Mouse (Mus musculus) c-Kit-positive CD71-positive TER-119-negative erythroid progenitor cells, embryonic 14.5 days (primary cell): ENCODE measurements around the gene Sash1.

Source experiments
- DNase-seq: peaks from one replicate; pipeline ENCODE4 v3.0.0-alpha.2; 2013; ENCODE audit warnings: low read depth

The Sash1 gene

DNA sequence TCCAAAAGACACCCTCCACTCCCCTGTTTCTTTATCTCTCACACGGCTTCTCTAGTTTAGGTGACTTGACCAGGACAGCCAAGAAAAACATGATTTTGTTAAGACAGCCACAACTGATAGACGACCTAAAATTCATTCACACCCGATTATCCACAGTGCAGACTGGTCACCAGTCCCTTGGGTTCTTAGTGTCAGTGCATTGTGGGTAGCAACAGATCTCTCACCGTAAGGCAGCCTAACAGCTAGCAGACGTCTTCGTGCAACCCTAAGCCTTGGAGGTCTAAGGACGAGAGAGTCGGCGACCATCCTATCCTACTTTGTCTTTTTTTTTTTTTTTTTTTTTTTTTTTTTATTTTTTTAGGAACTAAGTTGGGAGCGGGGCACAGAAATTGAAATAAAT, 34.2 kb downstream of the Sash1 start:
- no peak for DNase-seq

DNA sequence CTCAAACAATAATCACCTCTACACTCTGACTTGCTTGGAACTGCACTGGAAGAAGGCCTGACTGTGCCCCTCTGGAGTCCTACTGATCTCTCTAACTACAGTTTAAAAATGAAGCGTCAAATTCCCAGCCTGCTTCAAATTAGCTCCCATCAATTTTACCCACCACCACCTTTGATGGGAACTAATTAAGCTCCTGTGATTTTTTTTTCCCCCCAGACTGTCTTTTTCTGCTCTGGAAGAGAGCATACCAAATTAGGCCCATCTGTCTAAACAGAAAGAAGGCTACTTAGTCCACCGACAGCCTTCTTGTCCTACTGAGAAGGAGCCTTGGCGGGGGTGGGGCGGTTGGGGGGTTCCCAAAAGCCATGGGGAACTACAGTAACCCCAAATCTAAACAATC, 37.9 kb downstream of the Sash1 start:
- no peak for DNase-seq

DNA sequence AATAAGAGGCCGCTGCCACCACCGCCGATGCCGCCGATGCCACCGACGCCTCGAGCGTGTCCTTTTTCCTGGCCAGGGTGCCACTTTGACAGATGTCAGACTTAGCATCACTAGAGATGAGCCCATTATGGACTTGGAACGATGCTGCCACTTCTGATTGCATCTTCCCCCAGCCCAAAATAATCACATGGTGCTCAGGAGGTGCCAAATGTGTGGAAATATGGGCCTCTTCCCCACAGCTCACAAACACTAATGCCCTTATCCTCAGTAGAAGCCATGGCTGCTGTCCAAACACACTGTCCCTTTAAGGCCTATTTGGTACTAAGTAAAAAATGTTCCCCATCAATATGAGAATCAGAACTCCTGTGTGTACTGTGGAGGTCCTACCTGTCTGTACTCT, 39.6 kb downstream of the Sash1 start:
- DNase-seq = no peak

DNA sequence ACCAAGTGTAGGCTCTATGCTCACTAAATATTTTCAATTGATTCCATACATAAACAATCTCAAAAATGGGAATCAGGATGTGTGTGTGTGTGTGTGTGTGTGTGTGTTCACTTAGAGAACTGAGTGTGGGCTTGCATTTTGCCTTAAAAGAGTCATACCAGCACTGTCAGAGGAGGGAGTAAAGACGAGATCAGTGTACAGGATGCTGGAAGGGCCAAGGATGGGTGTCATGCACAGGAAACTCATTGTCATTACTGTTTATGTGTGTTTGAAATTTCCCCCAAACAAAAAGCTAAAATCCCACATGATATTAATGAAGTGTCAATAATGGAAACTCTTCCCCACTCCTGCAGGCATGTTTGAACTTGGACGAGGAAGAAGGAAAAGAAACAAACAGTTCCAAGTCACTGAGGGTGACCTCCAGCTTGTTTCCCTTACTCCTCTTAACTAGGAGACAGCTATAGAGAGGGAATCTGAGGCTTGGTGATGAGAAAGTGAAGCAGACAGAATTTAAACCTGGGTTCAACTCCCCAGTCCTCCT, 40.6 kb downstream of the Sash1 start:
- DNase-seq = no peak

DNA sequence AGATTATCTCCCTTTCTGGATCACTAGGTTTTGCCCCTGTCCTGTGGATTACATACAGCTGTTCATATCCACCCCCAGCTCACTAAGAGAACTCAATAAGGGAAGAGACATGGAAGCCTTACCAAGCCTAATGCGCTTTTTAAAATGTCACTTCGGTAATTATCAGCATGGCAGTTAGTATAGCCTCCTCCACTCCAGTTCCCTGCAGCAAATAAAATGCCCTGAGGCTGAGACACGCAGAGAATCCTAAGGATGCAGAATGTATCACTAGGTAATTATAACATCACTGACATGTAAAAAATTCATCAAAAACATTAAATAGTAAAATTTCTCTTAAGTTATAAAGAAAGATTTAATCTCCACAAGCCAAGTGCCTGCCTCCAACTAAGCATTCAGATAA, 45.9 kb downstream of the Sash1 start:
- no peak for DNase-seq

DNA sequence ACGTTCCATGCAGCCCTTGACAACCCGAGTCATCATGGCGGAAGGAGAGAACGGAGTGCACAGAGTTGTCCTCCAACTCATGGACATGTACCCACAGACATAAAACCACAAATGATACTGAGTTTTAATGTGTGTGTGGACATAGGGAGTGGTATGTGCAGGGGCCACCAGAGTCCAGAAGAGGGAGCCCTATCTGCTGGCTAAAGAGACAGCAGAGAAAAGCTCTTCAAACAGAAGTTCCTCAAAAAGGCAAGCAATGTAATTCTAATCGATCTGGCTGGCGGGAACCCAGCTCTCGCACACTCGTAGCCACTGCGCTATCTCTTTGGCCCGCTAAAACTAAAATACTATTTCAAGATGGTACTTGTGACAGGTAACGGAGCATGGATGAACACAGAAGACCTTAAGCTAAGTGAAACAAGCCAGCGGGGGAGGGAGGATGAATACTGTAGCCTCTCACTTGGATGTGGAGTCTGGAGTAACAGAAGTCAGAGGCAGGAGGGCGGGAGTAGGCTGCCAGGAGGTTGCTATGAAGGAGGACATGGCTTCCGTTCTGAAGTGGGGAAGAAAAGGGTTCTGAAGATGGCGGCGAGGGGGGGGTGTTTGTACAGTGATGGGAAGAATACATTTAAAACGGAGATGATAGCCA, 51.9 kb downstream of the Sash1 start:
- no peak for DNase-seq

DNA sequence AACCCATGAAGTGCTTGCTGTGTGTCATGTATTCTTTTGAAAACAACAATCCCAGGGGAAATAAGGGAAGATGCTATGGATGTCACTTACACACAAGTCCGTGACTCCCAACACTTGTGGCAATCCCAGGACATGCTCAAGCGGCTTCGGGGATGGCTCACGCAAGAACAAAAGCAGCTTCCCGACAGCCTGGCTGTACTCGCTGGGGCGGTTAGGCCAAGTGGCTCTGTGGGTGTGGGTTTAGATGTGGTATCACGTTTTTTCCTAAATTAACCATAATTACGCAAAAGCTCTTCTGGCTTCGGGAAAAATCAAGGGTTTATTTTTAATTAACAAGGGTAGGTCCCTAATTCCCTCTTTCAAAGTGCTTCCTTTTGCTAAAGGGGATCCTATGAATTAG, 59.6 kb downstream of the Sash1 start:
- no peak for DNase-seq

DNA sequence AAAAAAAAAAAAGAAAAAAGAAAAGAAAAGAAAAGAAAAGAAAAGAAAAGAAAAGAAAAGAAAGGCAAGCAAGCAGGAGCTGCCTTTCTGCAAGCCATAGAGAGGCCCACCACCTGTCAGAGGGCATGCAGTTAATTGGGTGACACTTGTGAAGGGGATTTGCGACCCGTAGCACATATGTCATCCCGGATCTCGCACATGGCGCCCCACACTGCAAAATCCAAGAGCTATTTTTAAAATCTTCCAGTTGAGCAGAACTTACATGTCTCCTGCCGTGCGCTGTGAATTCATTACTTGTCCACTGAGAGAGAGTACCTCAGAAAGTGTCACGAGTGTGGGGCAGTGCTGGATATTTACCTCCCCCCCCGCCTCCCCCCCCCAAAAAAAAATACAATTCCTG, 60.0 kb downstream of the Sash1 start:
- no peak for DNase-seq

DNA sequence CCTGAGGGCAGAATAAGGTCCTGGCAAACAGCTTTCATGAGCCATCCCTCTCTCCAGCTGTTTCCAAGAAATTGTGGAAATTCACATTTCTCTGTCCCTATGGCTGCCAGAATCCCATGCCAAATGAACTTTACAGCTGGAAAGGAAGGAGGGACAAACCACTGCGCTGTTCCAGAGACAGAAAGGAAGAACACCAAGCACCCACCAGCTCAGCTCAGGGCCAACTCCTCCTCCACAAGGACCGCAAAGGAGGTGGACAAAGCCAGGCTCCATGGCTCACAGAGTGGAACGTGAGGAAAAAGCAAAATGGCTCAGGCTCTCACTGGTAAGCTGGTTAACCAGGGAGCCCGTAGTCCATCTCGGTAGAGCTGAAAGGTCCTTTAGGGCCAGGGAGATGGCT, 67.8 kb downstream of the Sash1 start:
- no peak for DNase-seq

DNA sequence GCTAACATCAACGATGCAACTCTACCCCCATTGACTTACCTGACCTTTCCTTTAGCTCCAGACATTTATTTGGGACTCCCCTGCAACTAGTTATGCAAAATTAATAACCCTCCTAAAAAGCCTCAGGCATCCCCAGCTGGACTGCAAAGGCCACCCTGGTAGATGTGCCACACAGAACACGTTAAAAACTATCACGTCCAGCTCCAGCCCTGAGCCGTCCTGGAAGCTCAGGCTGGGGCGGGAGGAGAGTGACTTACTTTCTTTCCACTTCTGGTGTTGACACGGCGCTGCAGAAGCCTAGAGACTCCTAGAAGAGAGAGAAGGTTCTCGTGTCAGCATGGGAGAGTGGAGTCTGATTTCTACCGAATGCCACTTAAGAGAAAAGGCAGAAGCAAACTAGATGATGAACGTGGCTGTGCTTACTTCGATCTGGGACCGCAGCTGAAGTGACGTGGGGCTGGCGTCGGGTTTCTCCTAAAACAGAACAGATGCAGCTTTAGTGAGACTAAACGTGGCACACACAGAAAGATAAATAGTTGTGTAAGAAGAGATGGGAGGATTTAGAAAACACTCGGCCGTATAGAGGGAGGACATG, 71.8 kb downstream of the Sash1 start:
- DNase-seq = no peak

DNA sequence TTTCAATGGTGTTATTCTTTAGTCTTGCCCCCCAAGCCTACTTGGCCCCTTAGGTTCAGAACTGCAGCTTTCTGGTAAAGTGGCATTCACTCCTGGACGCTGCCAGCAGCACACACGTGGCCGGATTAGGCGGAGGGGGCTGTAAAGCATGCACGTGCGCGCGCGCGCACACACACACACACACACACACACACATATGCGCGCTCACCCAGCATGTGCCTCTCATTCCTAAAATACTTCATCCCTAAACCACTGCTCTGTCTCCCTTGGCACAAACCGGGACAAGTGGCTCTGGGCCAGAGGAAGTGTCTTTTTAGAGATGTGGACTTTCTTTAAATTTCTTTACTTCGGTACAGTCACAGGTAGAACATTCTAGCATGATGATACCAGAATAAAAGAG, 72.6 kb downstream of the Sash1 start:
- DNase-seq = no peak

DNA sequence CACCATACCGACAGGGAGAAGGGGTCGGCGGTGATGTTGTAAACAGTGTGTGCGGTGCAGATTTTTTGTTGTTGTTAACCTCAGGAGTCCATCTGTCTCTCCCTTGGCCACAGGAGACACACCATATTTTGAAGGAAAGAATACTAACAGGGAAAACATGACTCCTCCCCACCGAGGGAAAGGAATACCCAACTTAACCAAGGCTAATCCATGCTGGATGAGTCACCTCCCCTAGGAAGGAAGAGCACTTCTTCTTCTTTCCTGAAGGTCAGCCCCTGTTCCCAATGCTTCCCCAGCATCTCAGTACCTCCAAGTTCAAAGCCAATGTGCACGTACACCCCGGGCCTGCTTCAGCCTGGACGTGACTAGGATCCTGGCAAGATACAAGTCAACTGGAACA, 73.1 kb downstream of the Sash1 start:
- no peak for DNase-seq

DNA sequence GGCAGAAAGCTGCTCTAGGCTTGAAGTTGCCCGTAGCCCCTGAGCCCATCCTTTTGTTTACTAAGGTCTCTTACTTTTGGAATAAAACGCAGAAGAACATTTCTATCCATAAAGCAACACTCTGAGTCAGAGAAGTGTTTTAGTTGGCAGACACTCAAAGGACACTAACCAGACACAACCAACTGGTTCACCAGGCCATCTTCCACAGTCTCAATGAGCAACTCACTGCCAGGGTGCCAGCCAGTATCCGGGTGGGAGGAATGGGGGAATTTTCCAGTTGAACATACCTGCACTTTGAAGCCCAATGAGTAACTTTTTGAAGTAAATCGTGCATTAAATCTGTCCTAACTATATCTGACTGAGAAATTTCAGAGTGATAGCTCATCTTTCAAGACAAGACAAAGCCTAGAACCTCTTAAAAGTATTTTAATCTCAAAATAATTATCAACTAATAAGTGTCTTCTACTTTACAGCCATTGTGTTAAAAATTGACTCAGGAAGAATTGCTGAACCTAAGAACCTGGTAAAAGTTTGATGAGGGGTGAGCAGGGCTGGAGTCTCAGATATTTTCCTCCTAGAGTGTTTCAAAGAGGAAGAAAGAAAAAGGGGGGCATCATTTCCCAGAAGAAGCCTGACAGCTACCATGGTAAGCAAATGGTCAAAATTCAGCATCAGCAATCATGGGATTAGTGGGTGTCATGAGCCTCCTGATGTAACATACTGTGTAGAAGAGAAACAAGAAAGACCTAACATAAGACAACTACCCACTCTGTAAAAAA, 74.4 kb downstream of the Sash1 start:
- no peak for DNase-seq

DNA sequence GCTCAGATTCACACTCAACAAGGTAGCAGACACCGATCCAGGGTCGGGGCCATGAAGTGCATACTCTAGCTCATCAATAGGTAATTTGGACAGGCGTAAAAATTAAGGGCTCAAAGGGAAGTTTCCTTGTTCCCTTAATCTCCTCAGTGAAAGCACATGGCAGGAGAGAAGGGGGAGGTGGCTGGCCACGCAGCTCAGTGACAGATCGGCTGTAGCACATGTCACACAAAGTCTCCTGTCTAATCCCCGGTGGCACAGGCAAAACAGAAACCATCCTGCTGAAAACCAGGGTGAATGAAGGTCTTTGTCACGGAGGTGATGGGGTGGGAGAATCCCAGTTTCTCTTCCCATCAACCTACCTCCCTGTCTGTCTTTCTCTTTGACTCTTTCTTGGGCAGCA, 75.4 kb downstream of the Sash1 start:
- DNase-seq = no peak

DNA sequence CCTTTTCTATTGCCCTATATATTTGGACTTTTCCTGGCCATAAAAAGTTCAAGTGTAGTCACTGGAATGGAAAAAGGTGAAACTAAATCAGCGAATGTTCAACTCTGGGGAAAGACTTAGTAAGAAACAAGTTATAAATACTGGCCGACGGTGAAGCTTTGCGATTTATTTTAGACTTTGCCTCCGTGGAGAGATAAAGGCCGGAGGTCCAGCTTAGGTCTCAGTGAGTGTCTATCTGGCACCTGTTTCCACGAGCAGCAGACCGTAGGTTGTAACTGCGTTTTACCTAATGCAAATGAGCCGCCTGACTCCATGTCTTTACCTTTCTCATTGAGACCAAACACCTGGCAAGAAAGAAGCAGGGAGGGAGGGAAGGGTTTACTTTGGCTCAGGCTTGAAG, 77.5 kb downstream of the Sash1 start:
- no peak for DNase-seq

DNA sequence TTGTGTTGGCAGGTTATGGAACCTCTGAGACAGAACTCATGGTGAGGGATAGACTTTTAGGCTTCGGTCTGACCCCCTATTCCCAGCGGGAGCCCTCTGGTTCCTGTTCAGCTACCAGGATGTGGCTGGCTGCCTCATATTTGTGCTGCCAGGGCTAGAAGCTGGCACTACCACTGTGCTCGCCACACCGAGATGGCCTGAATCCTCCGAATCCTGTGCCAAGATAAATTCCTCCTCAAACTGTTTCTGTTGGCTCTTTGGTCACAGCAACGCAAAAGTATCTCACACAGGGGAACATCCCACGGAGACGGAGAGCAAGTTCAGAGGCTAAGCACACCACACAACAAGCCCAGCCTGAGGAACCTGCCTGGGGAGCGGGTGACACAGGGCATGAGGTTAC, 78.3 kb downstream of the Sash1 start:
- DNase-seq = no peak

DNA sequence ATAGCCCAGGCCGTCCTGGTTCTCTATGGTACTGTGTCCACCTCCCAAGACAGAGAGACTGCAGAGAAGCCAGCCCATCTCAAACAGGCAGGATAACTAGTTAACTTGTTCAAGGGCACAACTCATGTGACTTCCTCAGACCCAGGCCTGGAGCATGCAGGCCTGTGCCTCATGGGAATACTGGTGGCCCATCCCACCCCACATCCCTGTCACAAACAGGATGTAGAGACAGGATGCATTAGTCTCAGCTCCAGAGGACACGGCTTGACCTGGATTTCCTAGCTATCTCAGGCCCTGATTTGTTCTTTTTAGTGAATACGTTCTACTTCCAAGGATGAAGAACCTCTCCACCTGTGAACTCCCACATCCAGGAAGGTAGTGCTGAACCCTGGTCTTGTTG, 80.5 kb downstream of the Sash1 start:
- no peak for DNase-seq

DNA sequence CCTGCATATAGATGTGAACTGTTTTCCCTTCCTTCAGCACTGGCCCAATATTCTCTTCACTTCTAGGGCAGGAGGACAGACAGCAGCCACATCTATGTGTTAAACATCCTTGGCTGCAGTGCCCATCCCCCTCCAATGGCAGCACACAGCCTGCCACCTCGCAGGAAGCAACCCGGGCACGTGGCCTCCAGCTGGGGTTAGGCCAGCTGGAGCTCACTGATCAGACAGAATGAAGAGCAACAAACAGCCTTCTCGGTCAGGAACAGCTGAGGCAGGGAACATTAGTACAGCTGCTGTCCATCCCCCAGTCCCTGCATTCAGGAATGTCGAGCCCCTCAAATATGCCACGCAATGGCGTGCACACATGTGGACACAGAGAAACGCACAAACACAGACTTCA, 81.6 kb downstream of the Sash1 start:
- no peak for DNase-seq

DNA sequence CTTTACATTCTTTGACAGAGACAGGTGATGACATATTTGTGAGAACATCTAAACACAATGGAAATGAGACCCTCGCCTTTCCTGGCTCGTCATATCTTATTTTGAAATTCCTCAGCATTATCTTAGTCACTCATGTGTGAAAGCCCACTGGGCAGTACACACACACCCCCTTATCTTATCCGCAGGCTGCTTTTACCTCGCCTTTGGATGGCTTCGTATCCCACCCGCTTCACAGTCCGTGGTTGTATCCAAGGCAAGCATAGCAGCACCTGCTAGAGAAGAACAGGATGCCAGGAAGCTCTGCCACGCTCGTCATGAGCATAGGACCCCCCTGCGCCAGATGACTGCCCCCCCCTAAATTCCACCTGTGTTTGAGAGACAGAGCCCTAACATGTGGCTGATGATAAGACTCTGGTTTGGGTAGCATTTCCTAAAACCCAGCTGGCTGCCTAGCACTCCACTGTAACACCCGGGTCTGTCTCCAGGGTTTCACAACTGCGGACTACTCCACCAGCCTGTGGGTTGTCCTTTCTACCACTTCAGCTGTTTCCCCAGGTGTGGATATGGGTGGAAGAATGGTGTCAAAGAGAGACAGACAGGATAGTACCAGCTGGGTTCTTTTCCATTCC, 84.0 kb downstream of the Sash1 start:
- no peak for DNase-seq

DNA sequence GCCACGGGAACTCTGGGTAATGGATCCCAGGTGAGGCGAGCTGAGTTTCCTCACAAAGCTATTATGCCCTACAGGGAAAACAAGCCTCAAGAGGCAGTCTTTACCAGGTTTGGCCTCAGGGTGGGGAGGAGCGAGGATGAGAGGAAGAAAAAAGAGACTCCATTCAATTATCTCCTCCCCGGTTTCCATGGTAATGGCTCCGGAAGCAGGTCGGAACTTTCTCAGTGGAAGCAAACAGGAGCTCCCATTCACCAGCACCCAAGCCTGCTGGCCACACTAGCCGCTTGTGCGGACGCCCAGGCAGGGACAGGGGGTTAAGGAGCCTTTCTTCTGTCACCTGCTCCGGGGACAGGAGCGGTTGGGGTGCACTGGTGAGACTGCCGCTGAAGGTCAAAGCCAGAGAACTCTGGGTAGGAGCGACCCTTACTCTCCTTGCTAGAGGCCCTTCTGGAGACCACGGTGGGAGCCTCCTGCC, 84.7 kb downstream of the Sash1 start:
- DNase-seq = no peak

DNA sequence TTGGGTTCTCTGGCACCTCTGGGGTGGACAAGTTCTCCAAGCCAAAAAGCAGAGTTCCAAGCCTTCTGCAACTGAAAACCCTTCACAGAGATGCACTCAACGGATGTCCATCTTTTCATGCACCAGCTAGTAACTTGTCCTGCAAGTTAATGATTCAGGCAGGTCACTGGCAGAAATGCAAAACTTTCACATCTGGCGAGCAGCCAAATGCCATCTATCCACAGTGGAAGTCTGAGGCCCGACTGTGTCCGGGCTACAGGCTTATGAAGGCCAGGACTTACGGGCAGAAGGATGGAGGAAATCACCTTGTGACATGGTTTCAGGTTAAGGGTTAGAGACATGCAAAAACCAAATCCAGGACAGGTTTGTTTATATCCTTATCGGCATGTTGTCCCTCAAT, 88.0 kb downstream of the Sash1 start:
- no peak for DNase-seq

DNA sequence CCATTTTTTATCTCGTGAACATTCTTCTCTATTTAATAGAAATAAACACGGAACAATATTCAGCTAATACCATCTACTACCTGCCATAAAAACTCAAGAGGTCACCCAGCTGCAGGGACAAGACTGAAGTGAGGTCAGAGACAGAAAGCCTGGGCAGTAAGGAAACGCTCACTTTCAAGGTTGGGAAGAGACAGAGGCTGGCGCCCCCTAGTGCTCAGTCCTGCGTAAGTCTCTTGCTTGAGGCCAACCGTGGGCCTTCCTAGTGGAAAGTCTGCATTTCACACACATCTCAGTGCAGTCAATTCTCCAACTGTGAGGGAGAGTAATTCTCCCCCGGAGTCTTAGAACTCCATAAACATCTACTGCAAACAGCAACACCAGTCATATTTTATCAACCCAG, 90.5 kb downstream of the Sash1 start:
- DNase-seq = peak; percentile 40

DNA sequence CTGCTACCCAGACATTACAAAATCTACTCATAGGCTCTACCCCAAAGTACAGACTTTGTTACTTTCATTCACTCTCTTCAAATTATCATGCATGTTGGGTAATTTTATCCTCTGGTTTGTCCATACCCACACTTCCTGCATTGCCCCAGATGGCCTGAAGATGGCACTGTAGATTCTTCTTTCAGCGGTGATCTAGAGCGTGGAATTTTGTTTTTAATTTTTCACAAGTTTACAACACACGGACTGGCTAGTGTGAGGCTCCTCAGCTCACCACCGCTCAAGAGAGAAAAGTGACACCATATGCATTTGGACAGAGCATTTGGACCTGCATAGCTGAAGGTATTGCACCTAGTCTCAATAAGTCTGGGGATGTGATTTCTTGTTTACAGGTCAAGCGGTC, 93.5 kb downstream of the Sash1 start:
- no peak for DNase-seq
